12 mouse cellular contexts compared by ENCODE assay signal in the genomic region with DNA sequence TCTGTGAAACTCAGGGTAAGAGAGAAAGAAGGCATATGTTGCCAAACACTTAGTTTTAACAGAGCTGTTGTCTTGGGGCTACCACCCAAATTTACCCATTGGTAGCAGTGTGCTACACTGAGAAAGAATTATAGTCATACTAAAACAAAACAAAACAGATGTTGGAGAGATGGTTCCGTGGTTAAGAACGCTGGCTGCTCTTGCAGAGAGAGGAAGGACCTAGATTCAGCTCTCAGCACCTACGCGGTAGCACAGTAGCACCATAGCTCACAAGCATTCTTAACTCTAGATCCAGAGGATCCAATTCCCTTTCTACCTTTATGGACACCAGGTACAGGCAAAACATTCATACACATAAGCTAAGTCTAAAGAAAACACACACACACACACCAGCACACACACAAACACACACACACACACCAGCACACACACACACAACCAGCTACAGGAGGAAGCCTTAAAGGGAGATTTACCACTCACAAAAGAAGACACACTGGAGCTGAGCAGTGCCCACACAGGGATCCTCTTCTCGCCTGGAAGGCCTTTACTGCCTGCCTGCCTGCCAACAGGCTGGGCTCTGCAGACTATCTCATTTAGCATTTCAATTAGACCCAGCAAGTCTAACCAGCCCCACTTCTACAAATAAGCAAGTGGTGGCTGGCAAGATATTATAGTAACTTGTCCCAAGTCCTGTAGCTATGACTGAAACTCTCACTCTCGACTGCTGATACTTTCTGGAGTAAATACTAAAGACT. TPM values are rescaled to one million over a fixed set of nuclear protein-coding genes. Genes with fewer than 3 reads are reported as not detected.
DNase-seq lines count a peak whose midpoint lies in the region; ATAC-seq and TF ChIP-seq lines count a peak whose summit lies in the region.
"Had no signal": no experiment of that assay in that cellular context is flagged by ENCODE, and none has a peak within 500 bp of the region (broad histone marks: within the 10 kb centered on the region; RNA-seq: fewer than 3 reads in every experiment).

No protein-coding gene starts in this region.

- ATAC-seq in hindbrain, postnatal 0 days: no peak
- no peak for ATAC-seq in hindbrain, embryonic 12.5 days (ENCODE audit: low FRiP score)
- ATAC-seq in common myeloid progenitor, adult 5-6 weeks (replicated peaks; ENCODE audit: low read depth, poor library complexity, severe bottlenecking): peak; percentile 24; the same call in 1 of the 2 replicates
- peak; percentile 9; the same call in 1 of the 2 replicates for ATAC-seq in neutrophil, adult 5-6 weeks (ENCODE audit: extremely low read depth, insufficient number of reproducible peaks, low FRiP score, poor library complexity, severe bottlenecking)
- no peak for ATAC-seq in midbrain, embryonic 14.5 days (ENCODE audit: low FRiP score, low TSS enrichment)

- no peak overlapping the region for H3K4me2 ChIP-seq in hindbrain, postnatal 0 days (ENCODE audit: low read depth, low read length)
- no peak overlapping the region for H3K4me2 ChIP-seq in hindbrain, embryonic 12.5 days (replicated peaks)
- H3K4me2 ChIP-seq in midbrain, embryonic 14.5 days (ENCODE audit: low read length): no peak overlapping the region
- H3K4me2 ChIP-seq: lung, embryonic 14.5 days; neural tube, embryonic 12.5 days; stomach, embryonic 15.5 days had no signal

- no peak for TF ChIP-seq CTCF in hindbrain, postnatal 0 days (IDR thresholded peaks at IDR 0.05; ENCODE audit: low read depth)

- no peak overlapping the region for H3K4me3 ChIP-seq in hindbrain, postnatal 0 days (ENCODE audit: low read length)
- no peak overlapping the region for H3K4me3 ChIP-seq in hindbrain, embryonic 12.5 days
- H3K4me3 ChIP-seq in midbrain, embryonic 14.5 days (replicated peaks; ENCODE audit: low read depth, low read length): no peak overlapping the region
- H3K4me3 ChIP-seq: neural tube, embryonic 12.5 days; stomach, embryonic 15.5 days had no signal

- WGBS in hindbrain, postnatal 0 days: 66% methylated on average over 6 of the region's 6 CpGs
- WGBS in hindbrain, embryonic 12.5 days: 83% methylated on average over 6 of the region's 6 CpGs
- 79% methylated on average over 6 of the region's 6 CpGs for WGBS in midbrain, embryonic 14.5 days

- no peaks in the 10 kb centered on the region for H3K9me3 ChIP-seq in hindbrain, postnatal 0 days (ENCODE audit: low read length)
- H3K9me3 ChIP-seq in hindbrain, embryonic 12.5 days (replicated peaks): no peaks in the 10 kb centered on the region
- H3K9me3 ChIP-seq in midbrain, embryonic 14.5 days (ENCODE audit: control insufficient read depth, low read length): no peaks in the 10 kb centered on the region
- H3K9me3 ChIP-seq: G1E; neural tube, embryonic 12.5 days; stomach, embryonic 15.5 days had no signal

- peaks cover 4% of the 10 kb centered on the region; the same call in 1 of the 2 replicates for H3K4me1 ChIP-seq in hindbrain, postnatal 0 days (ENCODE audit: insufficient read depth, low read length)
- peaks cover 3% of the 10 kb centered on the region; the same call in 1 of the 2 replicates for H3K4me1 ChIP-seq in hindbrain, embryonic 12.5 days
- H3K4me1 ChIP-seq in midbrain, embryonic 14.5 days (ENCODE audit: control insufficient read depth, insufficient read depth, low read length): no peaks in the 10 kb centered on the region
- H3K4me1 ChIP-seq: neural tube, embryonic 12.5 days; stomach, embryonic 15.5 days had no signal

- no peak overlapping the region for H3K27ac ChIP-seq in hindbrain, postnatal 0 days
- H3K27ac ChIP-seq in hindbrain, embryonic 12.5 days: no peak overlapping the region
- H3K27ac ChIP-seq in midbrain, embryonic 14.5 days (replicated peaks; ENCODE audit: low read depth, low read length): no peak overlapping the region
- H3K27ac ChIP-seq: neural tube, embryonic 12.5 days; stomach, embryonic 15.5 days had no signal

- H3K9ac ChIP-seq in hindbrain, postnatal 0 days (replicated peaks; ENCODE audit: low read length): no peak overlapping the region
- H3K9ac ChIP-seq in hindbrain, embryonic 12.5 days: no peak overlapping the region
- H3K9ac ChIP-seq in midbrain, embryonic 14.5 days (replicated peaks; ENCODE audit: low read length): no peak overlapping the region
- H3K9ac ChIP-seq: lung, embryonic 14.5 days; neural tube, embryonic 12.5 days; stomach, embryonic 15.5 days had no signal

- no peaks in the 10 kb centered on the region for H3K36me3 ChIP-seq in hindbrain, postnatal 0 days (ENCODE audit: insufficient read depth, low read length)
- H3K36me3 ChIP-seq in hindbrain, embryonic 12.5 days: no peaks in the 10 kb centered on the region
- H3K36me3 ChIP-seq in midbrain, embryonic 14.5 days (ENCODE audit: control insufficient read depth, insufficient read depth, low read length): no peaks in the 10 kb centered on the region
- H3K36me3 ChIP-seq: neural tube, embryonic 12.5 days; stomach, embryonic 15.5 days had no signal

- H3K27me3 ChIP-seq in hindbrain, postnatal 0 days (ENCODE audit: insufficient read depth, low read length): no peaks in the 10 kb centered on the region
- no peaks in the 10 kb centered on the region for H3K27me3 ChIP-seq in hindbrain, embryonic 12.5 days
- no peaks in the 10 kb centered on the region for H3K27me3 ChIP-seq in midbrain, embryonic 14.5 days (ENCODE audit: control insufficient read depth, insufficient read depth, low read length)
- H3K27me3 ChIP-seq: neural tube, embryonic 12.5 days; stomach, embryonic 15.5 days had no signal

- peak; percentile 30 for DNase-seq in hindbrain, postnatal 0 days (ENCODE audit: low spot score)
- DNase-seq in CD4-positive helper T cell, adult 2 months (ENCODE audit: low read depth, low spot score): peak; percentile 36
- no peak for DNase-seq in midbrain, embryonic 14.5 days
- DNase-seq in neural tube, embryonic 10.5 days (ENCODE audit: extremely low spot score, low spot score): no peak
- DNase-seq: cerebellum, adult 9-11 months; lung, embryonic 14.5 days had no signal

RNA-seq across cellular contexts. Expression of a gene that starts 20.6 kb away (rescaled TPM):
- total RNA-seq in hindbrain, postnatal 0 days (2014; rRNA removed): 63.1 and 79.4 TPM in 2 replicates
- 106 and 112 TPM in 2 replicates for polyA plus RNA-seq in hindbrain, postnatal 0 days (2015; fragmentation: Nextera tagmentation; extraction: Ambion mirVana)
- polyA plus RNA-seq in hindbrain, embryonic 12.5 days (2016; fragmentation: Nextera tagmentation; extraction: Ambion mirVana): 61.7 and 66.1 TPM in 2 replicates
- total RNA-seq in common myeloid progenitor, adult 5-6 weeks (2017): 93.4 and 111 TPM in 2 replicates
- total RNA-seq in neutrophil, adult 5-6 weeks (2017): 310 and 328 TPM in 2 replicates
- polyA plus RNA-seq in midbrain, embryonic 14.5 days (2014; fragmentation: Nextera tagmentation; extraction: Ambion mirVana): 64.1 and 77.0 TPM in 2 replicates

Comparison
In these comparisons a context has a peak if more than half of its experiments do, and no peak if none do; other contexts are left out.
1. ATAC-seq: peak in common myeloid progenitor, adult 5-6 weeks (single experiment) and neutrophil, adult 5-6 weeks (single experiment); none in hindbrain, postnatal 0 days (single experiment), hindbrain, embryonic 12.5 days (single experiment) and midbrain, embryonic 14.5 days (single experiment).
2. DNase-seq: peak in hindbrain, postnatal 0 days (single experiment) and CD4-positive helper T cell, adult 2 months (single experiment); none in midbrain, embryonic 14.5 days (single experiment) and neural tube, embryonic 10.5 days (single experiment).